Mouse (Mus musculus) spleen, adult 2 months (tissue): ENCODE results near the gene Trabd.

Source experiments
- CTCF ChIP-seq: fragments of 200-500 bp; IDR thresholded peaks from 2 replicates; pipeline ENCODE4 v1.5.1; 2011; ENCODE audit warnings: mild to moderate bottlenecking, inconsistent platforms; ENCODE audit not compliant: insufficient read depth, insufficient read length, insufficient replicate concordance; ENCODE audit errors: extremely low read depth
- POLR2A ChIP-seq: fragments of 200-500 bp; IDR thresholded peaks from 2 replicates; pipeline ENCODE4 v1.6.1; 2011; ENCODE audit warnings: low read depth, low read length, inconsistent platforms

DNA sequence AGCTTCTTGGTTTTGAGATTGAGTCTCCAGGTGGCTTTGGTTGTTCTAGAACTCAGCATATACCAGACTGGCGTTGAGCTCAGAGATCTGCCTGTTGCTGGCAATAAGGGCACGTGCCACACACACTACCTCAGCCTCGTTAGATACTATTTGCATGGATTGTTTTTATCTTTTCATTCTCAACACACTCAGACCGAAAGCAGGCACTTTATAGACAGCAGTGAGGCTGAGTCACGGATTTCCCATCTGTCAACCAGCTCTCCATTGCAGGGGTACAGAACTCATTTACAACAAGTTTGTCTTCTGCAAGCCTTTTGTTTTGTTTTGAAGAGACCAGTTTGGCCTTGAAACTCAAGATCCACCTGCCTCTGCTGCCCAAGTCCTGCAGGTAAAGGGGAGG, 22.5 kb downstream of the Trabd start:
- TF ChIP-seq POLR2A (no peak), CTCF (no peak)
